Comparison of ENCODE assay signal across 15 mouse cellular contexts in the genomic region with DNA sequence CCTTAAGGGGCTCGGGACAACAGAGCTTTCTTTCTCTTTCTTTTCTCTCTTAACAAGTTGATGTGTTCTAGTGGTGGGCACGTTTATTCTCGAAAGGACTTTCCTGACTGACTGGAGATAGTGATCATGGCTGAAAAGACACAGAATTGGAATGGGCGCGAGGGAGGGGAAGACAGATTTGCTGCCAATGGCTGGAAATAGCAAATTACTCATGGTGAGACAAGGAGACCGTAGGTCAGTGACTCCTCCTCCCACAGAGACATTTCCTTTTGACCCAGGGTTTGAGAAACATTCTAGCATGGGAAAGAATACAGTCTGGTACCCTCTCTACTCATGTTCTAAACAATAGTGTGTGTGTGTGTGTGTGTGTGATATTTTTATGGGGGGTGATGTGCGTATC. TPM values are rescaled to one million over a fixed set of nuclear protein-coding genes. Genes with fewer than 3 reads are reported as not detected.
A peak's percentile ranks its signal among the peaks of the same experiment; 100 is the strongest.
DNase-seq lines count a peak whose midpoint lies in the region; ATAC-seq lines count a peak whose summit lies in the region.
"Had no signal": no experiment of that assay in that cellular context is flagged by ENCODE, and none has a peak within 500 bp of the region (broad histone marks: within the 10 kb centered on the region; RNA-seq: fewer than 3 reads in every experiment).

No protein-coding gene starts in this region.

- H3K4me1 ChIP-seq in heart, embryonic 11.5 days (ENCODE audit: control insufficient read depth, insufficient read depth, low read length): peaks cover 6% of the 10 kb centered on the region
- H3K4me1 ChIP-seq: hindbrain, embryonic 12.5 days; midbrain, embryonic 15.5 days had no signal

- intact Hi-C loops in heart, postnatal 36 days (cut with DNase I): no loop called here

- no peak overlapping the region for H3K27ac ChIP-seq in heart, embryonic 11.5 days (ENCODE audit: low read depth, low read length)
- H3K27ac ChIP-seq: hindbrain, embryonic 12.5 days; liver, embryonic 14.5 days; midbrain, embryonic 15.5 days had no signal

- WGBS in heart, embryonic 11.5 days (ENCODE audit: insufficient replicate concordance): 44% methylated on average over 7 of the region's 7 CpGs

- H3K27me3 ChIP-seq in heart, embryonic 11.5 days (ENCODE audit: control insufficient read depth, insufficient read depth, low read length): no peaks in the 10 kb centered on the region
- H3K27me3 ChIP-seq: hindbrain, embryonic 12.5 days; midbrain, embryonic 15.5 days had no signal

- DNase-seq in heart, postnatal 36 days: no peak
- DNase-seq in kidney, adult 9 months: peak; percentile 9
- no peak for DNase-seq in kidney, adult 8-10 months
- DNase-seq in retina, embryonic 14.5 days (ENCODE audit: low spot score): peak; percentile 7
- DNase-seq in retina, postnatal 1 day: no peak
- DNase-seq in gastrocnemius, postnatal 10 days: no peak
- DNase-seq: cerebellum, postnatal 10 days; gastrocnemius, postnatal 14 days; left cerebral cortex, postnatal 4 days; thymus, adult 18-20 months had no signal

- ATAC-seq in heart, embryonic 11.5 days (replicated peaks; ENCODE audit: insufficient number of reproducible peaks, low FRiP score, low TSS enrichment): no peak
- ATAC-seq in frontal cortex, adult (ENCODE audit: low TSS enrichment): no peak
- ATAC-seq: midbrain, embryonic 15.5 days had no signal

- no peaks in the 10 kb centered on the region for H3K9me3 ChIP-seq in heart, embryonic 11.5 days (replicated peaks; ENCODE audit: control insufficient read depth, low read length)
- H3K9me3 ChIP-seq: hindbrain, embryonic 12.5 days; midbrain, embryonic 15.5 days had no signal

- H3K4me3 ChIP-seq in heart, embryonic 11.5 days (ENCODE audit: low read depth, low read length): no peak overlapping the region
- H3K4me3 ChIP-seq: hindbrain, embryonic 12.5 days; midbrain, embryonic 15.5 days had no signal

- H3K36me3 ChIP-seq in heart, embryonic 11.5 days (ENCODE audit: control insufficient read depth, insufficient read depth, low read length): no peaks in the 10 kb centered on the region
- H3K36me3 ChIP-seq: hindbrain, embryonic 12.5 days; midbrain, embryonic 15.5 days had no signal

- no peak overlapping the region for H3K9ac ChIP-seq in heart, embryonic 11.5 days (ENCODE audit: low read depth, low read length)
- H3K9ac ChIP-seq: hindbrain, embryonic 12.5 days; liver, embryonic 14.5 days; midbrain, embryonic 15.5 days had no signal

- H3K4me2 ChIP-seq in heart, embryonic 11.5 days: peak overlapping the region; percentile 2
- H3K4me2 ChIP-seq: hindbrain, embryonic 12.5 days; midbrain, embryonic 15.5 days had no signal

RNA-seq across cellular contexts. Expression of gene St3gal5, which starts 46.6 kb away (rescaled TPM):
- polyA plus RNA-seq in heart, embryonic 11.5 days (2014; fragmentation: Nextera tagmentation; extraction: Ambion mirVana): 69.9 and 72.4 TPM in 2 replicates
- 10 to 100 TPM; 58.4 to 66.9 TPM for total RNA-seq in heart, postnatal 36 days (2021)
- 100 to 1,000 TPM in 1 of 2 experiments, 10 to 100 TPM in 1; 84.7 to 105 TPM for total RNA-seq in gastrocnemius, postnatal 10 days (2021)

Comparison
In these comparisons a context has a peak if more than half of its experiments do, and no peak if none do; other contexts are left out.
1. DNase-seq: peak in kidney, adult 9 months (single experiment) and retina, embryonic 14.5 days (single experiment); none in heart, postnatal 36 days (0 of 2), kidney, adult 8-10 months (0 of 2), retina, postnatal 1 day (single experiment) and gastrocnemius, postnatal 10 days (single experiment).